Mouse (Mus musculus): ENCODE data around the gene Usp33. TPM values are rescaled to one million over a fixed set of nuclear protein-coding genes. Genes with fewer than 3 reads are reported as not detected.

Usp33 gene
- polyA plus RNA-seq, 1 experiment from 2014 or later: 45.8 TPM

- no peak overlapping the region for H3K9ac ChIP-seq (ENCODE audit: low read length)
- 62% methylated on average over 4 of the region's 4 CpGs for WGBS
- no peaks in the 10 kb centered on the region for H3K9me3 ChIP-seq (replicated peaks; ENCODE audit: control insufficient read depth, low read length)
- no peak overlapping the region for H3K27ac ChIP-seq (ENCODE audit: low read length)
- peaks cover 31% of the 10 kb centered on the region for H3K4me1 ChIP-seq (ENCODE audit: control insufficient read depth, insufficient read depth, low read length)
- H3K4me3 ChIP-seq (replicated peaks; ENCODE audit: low read length): no peak overlapping the region
- no peaks in the 10 kb centered on the region for H3K27me3 ChIP-seq (ENCODE audit: control insufficient read depth, insufficient read depth, low read length)
- H3K4me2 ChIP-seq (ENCODE audit: low read depth, low read length): no peak overlapping the region
- ATAC-seq (ENCODE audit: insufficient read depth, low FRiP score): no peak
- no peaks in the 10 kb centered on the region for H3K36me3 ChIP-seq (ENCODE audit: control insufficient read depth, insufficient read depth, low read length)
These were observed 59.8 kb downstream of the Usp33 start for GRCm38 (mm10) chr3:152405978-152406640.

- WGBS: 58% methylated on average over 7 of the region's 7 CpGs
- H3K9ac ChIP-seq (ENCODE audit: low read length): no peak overlapping the region
- no peak overlapping the region for H3K27ac ChIP-seq (ENCODE audit: low read length)
- H3K4me2 ChIP-seq (ENCODE audit: low read depth, low read length): no peak overlapping the region
- H3K36me3 ChIP-seq (ENCODE audit: control insufficient read depth, insufficient read depth, low read length): no peaks in the 10 kb centered on the region
- no peaks in the 10 kb centered on the region for H3K27me3 ChIP-seq (ENCODE audit: control insufficient read depth, insufficient read depth, low read length)
- H3K9me3 ChIP-seq (replicated peaks; ENCODE audit: control insufficient read depth, low read length): no peaks in the 10 kb centered on the region
- H3K4me1 ChIP-seq (ENCODE audit: control insufficient read depth, insufficient read depth, low read length): peaks cover 12% of the 10 kb centered on the region
- ATAC-seq (ENCODE audit: insufficient read depth, low FRiP score): peak; percentile 44; the same call in 1 of the 2 replicates
- H3K4me3 ChIP-seq (replicated peaks; ENCODE audit: low read length): no peak overlapping the region
These were observed 64.8 kb downstream of the Usp33 start for GRCm38 (mm10) chr3:152410980-152411551.

- no peak overlapping the region for H3K9ac ChIP-seq (ENCODE audit: low read length)
- H3K4me3 ChIP-seq (replicated peaks; ENCODE audit: low read length): no peak overlapping the region
- no peaks in the 10 kb centered on the region for H3K27me3 ChIP-seq (ENCODE audit: control insufficient read depth, insufficient read depth, low read length)
- no peak overlapping the region for H3K27ac ChIP-seq (ENCODE audit: low read length)
- ATAC-seq (ENCODE audit: insufficient read depth, low FRiP score): no peak
- no peak overlapping the region for H3K4me2 ChIP-seq (ENCODE audit: low read depth, low read length)
- WGBS: 80% methylated on average over 4 of the region's 4 CpGs
- peaks cover 8% of the 10 kb centered on the region; the same call in 1 of the 2 replicates for H3K4me1 ChIP-seq (ENCODE audit: control insufficient read depth, insufficient read depth, low read length)
- H3K9me3 ChIP-seq (replicated peaks; ENCODE audit: control insufficient read depth, low read length): no peaks in the 10 kb centered on the region
- H3K36me3 ChIP-seq (ENCODE audit: control insufficient read depth, insufficient read depth, low read length): no peaks in the 10 kb centered on the region
These were observed 66.1 kb downstream of the Usp33 start for GRCm38 (mm10) chr3:152412362-152412761.

- no peak overlapping the region for H3K4me3 ChIP-seq (replicated peaks; ENCODE audit: low read length)
- 93% methylated on average over 8 of the region's 8 CpGs for WGBS
- H3K27me3 ChIP-seq (ENCODE audit: control insufficient read depth, insufficient read depth, low read length): no peaks in the 10 kb centered on the region
- H3K9ac ChIP-seq (ENCODE audit: low read length): no peak overlapping the region
- H3K9me3 ChIP-seq (replicated peaks; ENCODE audit: control insufficient read depth, low read length): no peaks in the 10 kb centered on the region
- no peak for ATAC-seq (ENCODE audit: insufficient read depth, low FRiP score)
- H3K27ac ChIP-seq (ENCODE audit: low read length): no peak overlapping the region
- no peaks in the 10 kb centered on the region for H3K4me1 ChIP-seq (ENCODE audit: control insufficient read depth, insufficient read depth, low read length)
- H3K36me3 ChIP-seq (ENCODE audit: control insufficient read depth, insufficient read depth, low read length): peaks cover 11% of the 10 kb centered on the region
- no peak overlapping the region for H3K4me2 ChIP-seq (ENCODE audit: low read depth, low read length)
These were observed 82.6 kb downstream of the Usp33 start for GRCm38 (mm10) chr3:152428925-152429324.

GRCm38 (mm10) chr3:152432677-152433076 is 86.4 kb downstream of the Usp33 start:
- H3K9ac ChIP-seq (ENCODE audit: low read length): no peak overlapping the region
- H3K36me3 ChIP-seq (ENCODE audit: control insufficient read depth, insufficient read depth, low read length): peaks cover 6% of the 10 kb centered on the region; the same call in 1 of the 2 replicates
- ATAC-seq (ENCODE audit: insufficient read depth, low FRiP score): no peak
- H3K4me1 ChIP-seq (ENCODE audit: control insufficient read depth, insufficient read depth, low read length): no peaks in the 10 kb centered on the region
- no peak overlapping the region for H3K4me2 ChIP-seq (ENCODE audit: low read depth, low read length)
- H3K4me3 ChIP-seq (replicated peaks; ENCODE audit: low read length): no peak overlapping the region
- 92% methylated on average over 7 of the region's 7 CpGs for WGBS
- H3K27ac ChIP-seq (ENCODE audit: low read length): no peak overlapping the region
- no peaks in the 10 kb centered on the region for H3K27me3 ChIP-seq (ENCODE audit: control insufficient read depth, insufficient read depth, low read length)
- no peaks in the 10 kb centered on the region for H3K9me3 ChIP-seq (replicated peaks; ENCODE audit: control insufficient read depth, low read length)

- H3K27me3 ChIP-seq (ENCODE audit: control insufficient read depth, insufficient read depth, low read length): no peaks in the 10 kb centered on the region
- no peak overlapping the region for H3K4me3 ChIP-seq (replicated peaks; ENCODE audit: low read length)
- ATAC-seq (ENCODE audit: insufficient read depth, low FRiP score): no peak
These were observed 89.3 kb downstream of the Usp33 start for GRCm38 (mm10) chr3:152435590-152435989.

GRCm38 (mm10) chr3:152438068-152438467 is 91.8 kb downstream of the Usp33 start:
- H3K4me1 ChIP-seq (ENCODE audit: control insufficient read depth, insufficient read depth, low read length): no peaks in the 10 kb centered on the region
- no peak overlapping the region for H3K9ac ChIP-seq (ENCODE audit: low read length)
- ATAC-seq (ENCODE audit: insufficient read depth, low FRiP score): no peak
- 94% methylated on average over 7 of the region's 7 CpGs for WGBS
- H3K27ac ChIP-seq (ENCODE audit: low read length): no peak overlapping the region
- no peak overlapping the region for H3K4me2 ChIP-seq (ENCODE audit: low read depth, low read length)
- no peaks in the 10 kb centered on the region for H3K36me3 ChIP-seq (ENCODE audit: control insufficient read depth, insufficient read depth, low read length)
- H3K9me3 ChIP-seq (replicated peaks; ENCODE audit: control insufficient read depth, low read length): no peaks in the 10 kb centered on the region
- H3K27me3 ChIP-seq (ENCODE audit: control insufficient read depth, insufficient read depth, low read length): no peaks in the 10 kb centered on the region
- H3K4me3 ChIP-seq (replicated peaks; ENCODE audit: low read length): no peak overlapping the region

More at GRCm38 (mm10) chr3:152435590-152435989, 89.3 kb downstream of the Usp33 start:
- Histone ChIP-seq H3K9me3 (replicated peaks; ENCODE audit: control insufficient read depth, low read length) (no peaks in the 10 kb centered on the region), H3K36me3 (ENCODE audit: control insufficient read depth, insufficient read depth, low read length) (no peaks in the 10 kb centered on the region), H3K4me2 (ENCODE audit: low read depth, low read length) (no peak overlapping the region), H3K4me1 (ENCODE audit: control insufficient read depth, insufficient read depth, low read length) (no peaks in the 10 kb centered on the region), H3K9ac (ENCODE audit: low read length) (no peak overlapping the region), H3K27ac (ENCODE audit: low read length) (no peak overlapping the region)

- ATAC-seq (ENCODE audit: insufficient read depth, low FRiP score): no peak
These were observed 96.5 kb downstream of the Usp33 start for GRCm38 (mm10) chr3:152442795-152443194.

More at GRCm38 (mm10) chr3:152442795-152443194, 96.5 kb downstream of the Usp33 start:
- H3K27ac ChIP-seq (ENCODE audit: low read length): no peak overlapping the region
- H3K27me3 ChIP-seq (ENCODE audit: control insufficient read depth, insufficient read depth, low read length): no peaks in the 10 kb centered on the region
- no peaks in the 10 kb centered on the region for H3K4me1 ChIP-seq (ENCODE audit: control insufficient read depth, insufficient read depth, low read length)
- H3K9ac ChIP-seq (ENCODE audit: low read length): no peak overlapping the region
- no peaks in the 10 kb centered on the region for H3K9me3 ChIP-seq (replicated peaks; ENCODE audit: control insufficient read depth, low read length)
- H3K4me2 ChIP-seq (ENCODE audit: low read depth, low read length): no peak overlapping the region
- H3K4me3 ChIP-seq (replicated peaks; ENCODE audit: low read length): no peak overlapping the region
- no peaks in the 10 kb centered on the region for H3K36me3 ChIP-seq (ENCODE audit: control insufficient read depth, insufficient read depth, low read length)
- 90% methylated on average over 4 of the region's 4 CpGs for WGBS
